Mouse (Mus musculus) thymus, postnatal 36 days (tissue): ENCODE results near the gene Eml2.

ENCODE experiments used
- DNase-seq, 2 experiments: peaks; one replicate each; pipeline ENCODE4 v3.0.0; 2022; ENCODE audit warnings: mixed read lengths in 2 of 2

The Eml2 gene

DNA sequence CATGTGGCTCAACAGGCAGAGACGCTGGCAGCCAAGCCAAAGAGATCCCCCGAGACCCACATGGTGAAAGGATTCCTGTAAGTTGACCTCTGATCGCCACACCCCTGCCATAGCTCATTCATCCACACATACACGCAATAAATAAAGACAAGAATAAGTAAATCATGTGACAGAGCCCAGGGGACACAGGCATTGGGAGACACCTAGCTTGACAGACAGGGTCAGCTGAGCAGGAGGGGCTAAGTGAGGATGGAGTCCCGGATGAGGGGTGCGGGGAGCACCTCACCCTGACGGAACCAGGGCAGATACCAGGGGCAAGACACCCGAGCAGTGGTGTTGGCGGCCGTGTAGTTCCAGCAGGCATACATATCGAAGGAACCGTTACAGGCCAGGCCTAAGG lies 12.5 kb upstream of the Eml2 start:
- DNase-seq = no peak

- DNase-seq = no peak
These were observed 12.0 kb upstream of the Eml2 start for GRCm38 (mm10) chr7:19164189-19164588.

DNA sequence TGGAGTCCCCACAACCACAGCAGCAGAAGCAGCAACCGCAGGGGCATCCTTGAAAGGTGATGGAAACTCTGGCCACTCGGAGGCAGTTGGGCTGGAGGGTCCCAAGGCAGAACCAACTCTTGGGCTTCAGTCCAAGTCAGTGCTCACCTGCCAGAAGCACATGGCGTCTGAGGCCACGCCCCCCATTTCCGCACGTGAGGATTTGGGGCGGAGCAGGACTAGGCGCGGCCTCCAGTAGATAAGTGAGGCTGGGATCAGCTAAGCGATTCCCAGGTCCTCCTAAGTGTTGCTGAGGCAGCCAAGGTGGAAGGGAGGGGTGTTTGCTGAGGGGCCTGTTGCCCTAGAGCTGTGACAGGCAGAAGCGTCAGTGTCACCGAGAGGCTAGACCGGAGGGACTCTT lies 11.2 kb upstream of the Eml2 start:
- peak in 1 of 2 experiments; percentile 47 for DNase-seq

GRCm38 (mm10) chr7:19165656-19166423 lies 10.4 kb upstream of the Eml2 start, which contains the start of gene Gipr:
Gipr (minus strand) TSS chr7:19166127.
- DNase-seq = no peak

DNA sequence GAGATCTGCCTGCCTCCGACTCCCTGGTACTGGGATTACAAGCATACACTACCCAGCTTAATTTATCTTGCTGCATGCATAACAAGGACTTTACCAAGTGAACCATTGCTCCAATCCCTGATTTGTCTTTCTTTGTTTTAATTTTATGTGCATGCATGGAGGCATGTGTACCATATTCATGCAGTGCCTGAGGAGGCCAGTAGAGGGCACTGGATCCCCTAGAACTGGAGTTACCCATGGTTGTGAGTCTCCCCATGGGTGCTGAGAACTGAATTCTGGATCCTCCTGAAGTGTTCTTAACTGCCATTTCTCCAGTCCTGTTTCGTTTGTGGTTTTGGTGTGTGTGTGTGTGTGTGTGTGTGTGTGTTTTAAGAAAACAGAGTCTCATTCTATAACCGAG lies 9.2 kb upstream of the Eml2 start:
- no peak for DNase-seq

DNA sequence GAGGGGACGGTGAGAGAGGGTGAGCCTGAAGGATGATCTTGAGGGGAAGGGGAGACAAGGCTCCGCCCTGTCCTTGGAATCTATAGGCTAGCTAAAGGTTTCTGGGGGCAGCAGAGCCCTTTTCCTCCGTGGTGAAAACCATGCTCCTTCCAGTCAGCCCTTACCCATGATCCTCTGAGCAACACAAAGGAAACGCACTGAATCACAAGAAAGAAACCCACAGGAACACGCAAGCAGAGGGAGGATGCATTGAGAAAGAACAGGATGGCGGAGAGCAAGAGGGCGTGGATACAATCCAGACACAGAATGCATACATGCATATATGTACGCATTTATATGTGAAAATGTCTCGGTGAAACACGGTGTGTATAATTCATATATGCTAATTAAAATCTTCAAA lies 6.7 kb upstream of the Eml2 start:
- no peak for DNase-seq

- no peak for DNase-seq
These were observed 6.1 kb upstream of the Eml2 start for GRCm38 (mm10) chr7:19170142-19170541.

DNA sequence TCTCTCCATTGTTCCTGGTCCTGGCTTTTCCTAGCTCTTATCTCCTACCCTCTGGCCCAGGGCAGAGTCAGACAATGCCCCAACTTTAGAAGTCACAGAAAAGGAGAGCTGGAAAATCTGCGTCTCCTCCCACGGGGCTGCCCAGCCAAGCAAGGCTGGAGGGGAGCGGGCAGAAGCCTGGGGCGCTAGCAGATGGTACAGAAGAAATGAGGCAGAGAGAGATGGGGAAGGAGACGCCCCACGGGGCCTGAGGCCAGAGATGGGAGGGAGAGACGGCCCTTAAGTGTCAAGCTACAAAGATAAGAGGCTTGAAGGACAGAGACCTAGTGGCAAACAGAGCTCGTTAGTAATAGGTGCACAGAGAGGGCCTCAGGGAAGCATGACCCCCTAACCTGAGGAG lies 4.4 kb upstream of the Eml2 start:
- no peak for DNase-seq

DNA sequence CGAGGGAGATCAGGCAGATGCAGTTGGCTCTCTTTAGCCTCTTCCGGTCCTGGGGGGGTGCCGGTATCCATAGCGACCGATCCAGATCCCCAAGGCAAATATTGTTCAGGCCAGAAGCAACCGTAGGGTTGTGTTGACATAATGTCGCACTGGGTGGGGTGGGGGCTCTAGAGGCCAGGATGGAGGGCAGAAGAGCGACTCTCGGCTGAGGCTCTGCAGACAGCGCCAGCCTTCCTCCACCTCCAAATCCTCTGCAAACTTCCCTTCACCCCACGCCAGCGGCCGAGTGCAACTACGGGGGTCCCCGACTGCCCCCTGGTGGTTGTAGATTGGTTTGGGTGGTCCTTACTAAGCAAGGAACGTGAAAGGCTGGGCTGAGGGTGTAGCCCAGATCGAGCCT lies 3.3 kb upstream of the Eml2 start:
- DNase-seq = peak; percentile 83 to 87

- no peak for DNase-seq
These were observed 311 bp downstream of the Eml2 start for GRCm38 (mm10) chr7:19176516-19176947.

DNA sequence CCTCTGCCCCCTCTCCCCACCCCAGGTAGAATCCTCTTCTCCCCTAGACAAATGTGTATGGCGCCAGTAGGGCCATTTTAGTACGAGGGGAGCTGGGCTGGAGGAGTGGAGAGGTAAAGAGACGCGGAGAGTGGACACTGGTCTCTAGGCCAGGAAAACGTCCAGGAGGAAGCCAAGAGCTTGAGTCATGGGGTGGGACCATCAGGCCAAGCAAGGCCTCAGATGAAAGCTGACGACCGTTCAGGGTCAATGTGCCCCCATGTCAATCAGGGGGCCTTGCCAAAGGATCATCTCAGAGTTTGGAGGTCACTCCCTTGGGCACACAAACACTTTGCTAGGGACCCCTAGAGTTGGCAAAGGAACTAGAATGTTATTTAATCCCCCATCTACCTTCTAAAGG lies 995 bp downstream of the Eml2 start:
- no peak for DNase-seq

DNA sequence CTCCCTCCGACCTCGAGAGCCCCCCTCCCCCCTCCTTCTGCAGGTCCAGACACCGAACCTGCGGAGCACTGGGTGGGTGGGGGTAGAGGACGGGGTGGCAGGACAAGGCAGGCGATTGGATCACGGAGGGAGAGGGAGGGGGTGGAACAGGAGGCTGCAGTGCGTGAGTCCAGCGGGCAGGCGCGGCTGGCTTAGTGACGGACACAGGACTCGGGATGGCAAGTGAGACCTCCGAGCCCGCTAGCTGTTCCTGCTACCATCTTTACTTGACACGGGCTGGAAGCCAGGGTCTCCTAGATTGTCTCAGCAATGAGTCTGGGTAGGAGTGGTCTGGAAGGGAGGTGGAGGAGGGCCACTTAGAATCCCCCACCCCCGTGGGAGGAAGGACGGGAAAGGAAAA lies 1.8 kb downstream of the Eml2 start:
- no peak for DNase-seq

GRCm38 (mm10) chr7:19178443-19179092 lies 2.3 kb downstream of the Eml2 start:
- peak; percentile 71 to 77 for DNase-seq

DNA sequence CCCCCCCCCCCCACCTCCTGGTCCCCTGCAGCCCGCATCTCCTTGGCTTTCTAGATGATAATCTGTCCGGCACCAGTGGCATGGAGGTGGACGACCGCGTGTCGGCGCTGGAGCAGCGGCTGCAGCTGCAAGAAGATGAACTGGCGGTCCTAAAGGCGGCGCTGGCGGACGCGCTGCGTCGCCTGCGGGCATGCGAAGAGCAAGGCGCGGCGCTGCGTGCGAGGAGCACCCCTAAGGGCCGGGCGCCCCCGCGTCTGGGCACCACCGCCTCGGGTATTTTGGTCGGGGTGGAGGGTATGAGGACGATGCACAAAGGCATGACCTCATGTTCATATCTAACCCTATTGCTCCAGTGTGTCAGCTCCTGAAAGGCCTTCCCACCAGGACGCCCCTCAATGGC lies 3.0 kb downstream of the Eml2 start:
- peak; percentile 58 to 65 for DNase-seq

- no peak for DNase-seq
These were observed 3.7 kb downstream of the Eml2 start for GRCm38 (mm10) chr7:19179936-19180335.

DNA sequence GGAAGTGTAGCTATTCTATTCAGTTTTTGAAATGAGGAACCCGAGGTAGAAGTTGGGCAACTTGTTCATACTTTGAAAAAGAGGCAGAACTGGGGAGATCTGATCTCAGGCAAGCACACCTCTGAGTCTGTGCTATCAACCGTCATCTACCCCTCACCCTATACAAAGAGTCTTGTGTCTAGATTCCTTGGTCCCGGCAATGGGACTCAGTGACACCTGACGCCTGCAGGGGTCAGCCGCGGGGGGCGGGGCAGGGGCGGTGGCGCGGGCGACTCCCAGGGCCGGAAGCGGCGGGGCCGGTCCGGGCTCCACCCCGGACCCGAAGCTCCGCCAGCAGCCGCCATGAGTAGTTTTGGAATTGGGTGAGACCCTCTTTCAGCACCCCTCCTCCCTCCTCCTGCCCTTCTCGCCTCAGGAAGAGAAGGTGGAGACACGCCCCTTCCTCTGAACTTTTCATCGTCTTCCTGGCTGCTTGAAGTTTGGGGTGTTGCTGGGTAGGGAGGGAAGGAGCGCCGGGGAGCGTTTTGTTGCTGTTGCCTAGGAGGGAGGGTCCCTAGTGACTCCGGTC lies 4.7 kb downstream of the Eml2 start:
- DNase-seq = peak; percentile 57 to 63

DNA sequence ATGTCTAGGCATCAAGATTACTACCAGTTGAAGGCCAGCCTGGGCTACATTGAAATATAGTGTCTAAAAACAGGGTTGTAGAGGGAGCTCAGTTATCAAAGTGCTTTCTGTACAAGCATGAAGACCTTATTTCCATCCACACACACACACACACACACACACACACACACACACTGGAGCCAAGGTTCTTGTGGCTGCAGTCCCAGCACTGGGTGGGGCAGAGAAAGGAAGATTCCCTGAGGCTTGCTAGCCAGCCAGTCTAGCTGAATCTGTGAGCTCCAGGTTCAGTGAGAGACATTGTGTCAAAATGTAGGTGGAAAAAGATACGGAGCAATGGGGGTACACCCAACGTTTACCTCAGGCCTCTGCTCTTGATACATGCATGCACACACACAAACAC lies 8.0 kb downstream of the Eml2 start:
- no peak for DNase-seq

DNA sequence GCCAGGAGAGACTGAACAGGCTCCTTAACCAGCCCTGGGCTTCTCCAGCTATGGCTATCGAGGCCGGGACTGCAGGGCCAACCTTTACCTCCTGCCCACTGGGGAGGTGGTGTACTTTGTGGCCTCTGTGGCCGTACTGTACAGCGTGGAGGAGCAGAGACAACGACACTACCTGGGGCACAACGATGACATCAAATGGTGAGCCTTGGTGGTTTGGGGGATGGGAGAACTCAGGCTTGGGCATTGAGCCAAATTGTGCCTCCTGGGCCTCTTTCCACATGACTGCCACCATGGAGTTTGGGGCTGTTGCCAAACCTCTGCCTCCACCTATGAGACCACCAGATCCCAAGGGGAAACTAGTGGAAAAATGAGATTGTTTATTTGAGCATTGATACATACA lies 8.5 kb downstream of the Eml2 start:
- DNase-seq = no peak

GRCm38 (mm10) chr7:19194676-19195075 lies 18.5 kb downstream of the Eml2 start:
- no peak for DNase-seq

DNA sequence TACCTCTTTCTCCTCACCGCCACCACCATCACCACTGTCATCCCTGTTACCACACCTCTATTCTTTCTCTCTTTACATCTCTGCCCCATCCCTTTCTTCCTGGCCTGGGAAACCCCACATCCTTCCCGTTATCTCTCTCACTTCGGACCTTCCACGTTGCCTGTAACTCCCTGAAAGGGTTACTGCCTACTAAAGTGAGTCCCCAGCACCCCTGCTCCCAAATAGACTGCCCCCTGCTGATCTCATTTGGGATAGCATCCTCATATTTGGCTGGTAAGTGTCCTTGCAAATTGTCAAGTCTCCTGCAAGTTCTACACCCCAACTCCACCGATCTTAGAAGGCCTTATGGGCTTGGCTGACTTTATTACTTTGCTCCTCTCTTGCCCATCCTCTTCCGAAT lies 20.5 kb downstream of the Eml2 start:
- peak in 1 of 2 experiments; percentile 36 for DNase-seq

DNA sequence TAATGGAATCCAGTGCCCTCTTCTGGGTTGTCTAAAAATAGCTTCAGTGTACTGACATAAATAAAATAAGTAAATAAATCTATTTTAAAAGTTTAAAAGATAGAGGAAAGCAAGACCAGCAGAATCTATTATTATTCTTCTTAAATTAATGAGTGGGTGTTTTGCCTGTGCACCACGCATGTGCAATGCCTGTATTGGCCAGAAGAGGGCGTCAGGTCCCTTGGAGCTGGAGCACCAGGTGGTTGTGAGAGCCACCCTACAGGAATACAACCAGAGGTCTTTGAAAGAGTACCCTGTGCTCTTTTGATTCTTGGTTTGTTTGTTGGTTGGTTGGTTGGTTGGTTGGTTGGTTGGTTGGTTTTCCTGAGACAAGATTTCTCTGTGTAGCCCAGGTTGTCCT lies 21.8 kb downstream of the Eml2 start:
- DNase-seq = peak; percentile 42 to 45

DNA sequence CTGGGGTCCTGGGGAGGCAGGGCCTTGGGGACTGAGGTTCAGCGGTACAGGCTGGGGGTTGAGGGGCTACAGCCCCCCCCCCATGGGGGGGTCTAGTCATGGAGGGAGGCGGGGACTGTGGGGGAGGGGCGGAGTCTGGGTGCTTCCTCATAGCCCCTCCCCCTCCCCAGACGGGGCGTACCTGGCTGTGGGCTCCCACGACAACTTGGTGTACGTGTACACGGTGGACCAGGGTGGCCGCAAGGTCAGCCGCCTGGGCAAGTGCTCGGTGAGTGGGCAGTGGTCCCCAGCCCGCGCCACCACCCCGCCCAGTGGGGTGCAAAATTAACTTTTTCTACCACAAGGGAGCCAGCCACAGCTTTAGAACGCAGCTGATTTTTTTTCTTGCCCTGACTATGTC lies 25.4 kb downstream of the Eml2 start:
- DNase-seq = no peak

DNA sequence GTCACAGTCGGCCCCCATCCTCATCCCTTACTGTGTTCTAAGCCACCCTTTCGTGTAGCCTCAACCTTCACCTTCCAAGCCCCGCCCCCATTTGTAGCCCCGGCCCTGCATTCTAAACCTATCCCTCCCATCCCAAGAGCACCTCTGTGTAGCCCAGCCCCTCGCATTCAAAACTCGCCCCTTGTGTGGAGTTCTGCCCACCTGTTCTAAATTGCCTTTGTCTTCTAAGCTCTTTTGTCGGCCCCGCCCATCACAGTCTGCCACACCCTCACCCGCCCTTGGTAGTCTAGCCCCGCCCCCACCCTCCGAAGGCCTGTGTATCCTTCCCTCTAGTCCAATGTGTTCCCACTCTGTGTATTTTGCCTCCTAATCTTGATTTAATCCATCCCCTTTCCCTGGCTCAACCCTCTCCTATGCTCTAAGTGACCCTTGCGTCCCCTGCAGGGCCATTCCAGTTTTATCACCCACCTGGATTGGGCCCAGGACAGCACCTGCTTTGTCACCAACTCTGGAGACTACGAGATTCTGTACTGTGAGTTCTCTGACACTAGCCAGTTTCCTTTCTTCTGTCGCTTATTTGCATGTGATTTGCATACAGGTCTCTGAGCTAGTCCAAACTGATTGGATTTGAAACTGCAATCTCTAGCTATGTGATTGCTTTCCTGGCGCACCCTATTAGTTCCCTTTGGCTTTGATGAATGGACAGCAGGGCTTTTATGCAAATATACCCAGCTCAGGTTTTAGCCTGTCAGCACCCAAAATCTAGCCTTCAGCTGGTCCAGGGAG lies 26.0 kb downstream of the Eml2 start:
- DNase-seq = no peak
